Mouse (Mus musculus) yolk sac, embryonic 10.5 days (tissue): ENCODE measurements around the gene Insm1.

Experiments used
- DNase-seq: peaks from one replicate; pipeline ENCODE4 v3.0.0-alpha.2; 2017; ENCODE audit warnings: low spot score

Insm1 gene

DNA sequence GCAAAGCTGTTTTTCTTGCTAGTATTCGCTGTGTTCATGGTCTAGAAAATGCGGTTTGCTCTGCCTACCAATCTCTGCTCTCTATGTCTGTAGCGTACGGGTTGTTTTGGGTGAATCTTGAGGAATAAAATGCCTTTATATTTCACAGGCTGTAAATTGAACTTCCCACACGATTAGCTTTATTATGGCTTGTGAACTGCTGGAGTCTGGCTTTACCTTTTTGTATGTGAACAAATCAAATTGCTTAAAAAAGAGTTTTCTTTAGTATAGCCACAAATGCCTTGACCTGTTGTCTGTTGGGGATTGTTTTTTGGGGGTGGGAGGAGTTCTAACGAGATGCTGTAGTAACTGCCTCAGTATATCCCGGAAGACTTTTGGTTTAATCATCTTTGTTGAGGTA lies 2.4 kb downstream of the Insm1 start:
- no peak for DNase-seq

DNA sequence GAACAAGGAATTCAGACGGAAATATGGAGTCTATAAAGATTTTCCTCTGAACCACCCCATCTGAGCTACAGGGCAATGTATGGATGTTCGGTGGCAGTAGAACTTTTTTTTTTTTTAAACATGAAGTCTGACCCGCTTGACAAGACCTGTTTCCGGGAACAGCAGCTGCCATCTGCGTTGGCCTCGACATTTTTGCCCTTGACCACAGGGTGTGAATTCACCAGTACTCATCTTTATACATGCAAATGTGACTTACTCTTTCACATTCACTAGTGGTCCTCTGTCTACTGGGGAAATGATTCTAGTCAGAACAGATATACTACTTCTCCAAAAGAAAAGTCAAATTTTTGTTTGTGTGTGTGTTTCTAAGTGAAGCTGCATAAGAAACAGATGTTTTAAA lies 4.1 kb downstream of the Insm1 start:
- DNase-seq, result no peak

DNA sequence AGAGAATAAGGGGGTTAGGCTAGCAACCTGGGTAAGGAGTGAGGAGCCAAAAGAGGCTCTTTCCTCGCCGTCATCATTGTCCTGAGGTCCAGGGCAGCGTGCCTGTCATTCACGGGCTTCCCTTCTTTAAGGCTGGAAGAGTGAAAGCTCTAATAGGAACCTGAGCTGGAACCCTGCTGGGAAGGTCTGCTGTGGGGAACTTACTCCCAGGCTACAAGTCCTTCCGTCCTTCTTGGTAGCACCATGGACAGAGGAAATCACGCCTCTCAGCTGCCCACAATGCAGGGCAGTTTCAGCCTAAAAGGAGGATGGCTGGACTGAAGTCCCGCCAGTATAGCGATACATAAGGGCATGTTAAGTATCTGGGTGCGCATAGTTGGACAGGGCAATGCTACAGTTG lies 4.8 kb downstream of the Insm1 start:
- DNase-seq, result peak; percentile 57

DNA sequence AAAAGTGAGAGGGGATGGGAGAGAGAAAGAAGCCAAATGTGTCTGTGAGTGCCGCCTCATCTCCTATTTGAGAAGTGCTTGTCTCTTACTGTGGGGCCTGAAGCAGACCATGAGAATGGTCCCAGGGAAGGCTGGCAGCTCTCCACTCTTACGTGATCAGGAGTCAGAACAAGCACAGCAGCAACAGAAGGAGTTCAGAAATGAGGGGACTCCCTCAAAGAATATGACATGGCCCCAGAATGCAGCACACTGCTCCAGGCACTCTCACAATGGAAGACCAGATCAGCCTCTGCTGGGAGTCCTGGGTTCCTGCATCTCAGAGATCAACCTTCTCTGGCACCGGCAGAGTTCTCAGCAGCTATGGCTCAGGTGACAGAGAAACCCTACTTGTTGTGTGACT lies 5.9 kb downstream of the Insm1 start:
- DNase-seq, result no peak

DNA sequence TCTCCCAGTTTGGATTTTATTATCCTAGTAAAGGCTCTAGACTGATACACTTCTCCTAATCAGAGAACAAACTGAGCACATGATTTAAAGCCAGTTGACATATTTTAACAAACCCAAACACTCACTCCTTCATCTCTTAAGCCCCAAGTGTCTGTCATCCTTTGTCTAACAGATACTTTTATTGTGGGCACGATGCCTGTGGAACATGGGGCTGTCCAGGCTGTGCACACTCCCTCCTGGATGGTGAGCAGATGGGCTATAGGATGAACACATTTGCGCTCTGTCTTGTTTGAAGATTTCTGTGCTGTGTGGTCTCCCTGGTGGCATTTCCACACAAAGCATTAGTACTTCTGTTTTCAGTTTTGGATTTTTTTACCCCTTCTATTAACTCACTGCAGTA lies 6.7 kb downstream of the Insm1 start:
- no peak for DNase-seq

DNA sequence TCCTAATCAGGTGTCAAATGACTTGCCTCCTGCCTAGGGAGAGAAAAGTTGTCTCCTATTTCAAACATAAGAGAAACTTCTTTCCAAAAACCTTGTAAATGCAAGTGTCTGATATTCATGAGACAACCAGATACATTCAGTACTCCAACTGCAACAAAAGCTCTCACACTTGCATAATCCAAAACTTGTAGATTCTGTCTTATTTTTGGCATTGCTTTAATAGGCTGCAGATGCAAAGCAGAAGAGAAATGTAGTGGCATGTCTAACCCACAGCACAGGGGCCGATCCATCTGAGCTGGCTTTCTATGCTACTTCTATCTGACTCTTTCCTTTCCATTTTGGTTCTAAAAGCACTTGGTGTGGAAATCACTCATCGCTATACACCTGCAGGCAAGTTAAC lies 9.8 kb downstream of the Insm1 start:
- no peak for DNase-seq

DNA sequence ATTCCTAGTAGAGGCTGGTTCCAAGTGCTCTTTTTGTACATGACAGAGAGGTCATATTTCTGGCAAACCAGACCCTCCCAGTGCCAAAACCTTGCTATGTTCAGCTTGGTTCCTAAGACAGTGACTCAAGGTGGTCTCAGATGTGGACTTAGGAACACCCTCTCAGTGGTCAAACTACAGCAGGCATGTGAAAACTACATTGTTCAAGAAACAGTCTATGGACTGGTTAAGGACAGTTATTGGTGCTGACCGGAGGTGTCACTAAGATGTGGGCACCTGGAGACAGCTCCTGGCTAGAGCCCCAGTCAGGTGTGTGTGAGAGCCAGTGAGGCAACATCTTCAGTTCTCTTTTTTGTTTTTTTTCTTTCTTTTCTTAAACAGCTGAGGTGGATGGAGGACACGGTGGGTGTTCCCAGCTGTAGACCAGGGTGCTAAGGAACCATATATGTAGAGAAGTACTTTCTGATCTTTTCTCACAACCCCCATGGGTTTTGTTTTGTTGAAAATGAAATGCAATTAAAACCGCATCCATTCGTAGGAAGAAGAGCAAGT lies 17.6 kb downstream of the Insm1 start:
- no peak for DNase-seq

DNA sequence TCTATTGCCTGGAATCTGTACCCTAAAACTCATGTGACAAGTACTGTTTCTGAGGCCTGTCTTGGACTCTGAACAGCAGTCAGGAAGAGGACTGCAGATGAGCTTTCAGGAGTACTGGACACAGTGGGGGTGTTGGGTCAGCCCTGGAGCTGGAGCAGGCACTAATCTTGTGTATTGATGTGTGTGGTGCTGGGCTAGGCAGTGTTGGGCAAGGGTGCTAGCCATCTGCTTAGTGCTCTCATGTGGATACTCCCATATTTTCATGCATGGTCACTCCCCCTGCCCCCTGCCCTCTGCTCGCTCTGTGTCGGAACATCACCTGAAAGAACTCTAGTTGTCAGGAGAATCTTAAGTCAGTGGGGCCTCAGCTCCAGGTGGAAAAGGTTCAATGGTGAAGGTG lies 22.3 kb downstream of the Insm1 start:
- DNase-seq, result no peak

DNA sequence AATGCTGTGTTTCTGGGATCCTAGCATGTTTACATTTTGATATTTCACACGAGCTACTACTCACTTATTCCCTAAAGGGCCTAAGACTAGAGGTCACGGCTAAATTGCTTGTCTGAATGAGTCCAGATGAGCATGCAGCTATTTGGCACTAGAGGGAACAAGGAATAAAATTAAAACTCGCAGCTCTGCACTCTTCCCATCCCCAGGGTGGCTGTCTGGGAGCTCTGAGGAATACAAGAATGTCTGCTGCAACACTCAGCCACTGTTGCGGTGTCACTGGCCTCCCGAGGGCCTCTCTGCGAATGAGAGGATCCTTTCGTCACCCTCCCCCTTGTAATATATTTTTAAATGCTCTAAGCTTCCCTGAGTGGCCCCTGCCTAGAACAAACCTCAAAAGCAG lies 23.7 kb downstream of the Insm1 start:
- DNase-seq, result no peak

DNA sequence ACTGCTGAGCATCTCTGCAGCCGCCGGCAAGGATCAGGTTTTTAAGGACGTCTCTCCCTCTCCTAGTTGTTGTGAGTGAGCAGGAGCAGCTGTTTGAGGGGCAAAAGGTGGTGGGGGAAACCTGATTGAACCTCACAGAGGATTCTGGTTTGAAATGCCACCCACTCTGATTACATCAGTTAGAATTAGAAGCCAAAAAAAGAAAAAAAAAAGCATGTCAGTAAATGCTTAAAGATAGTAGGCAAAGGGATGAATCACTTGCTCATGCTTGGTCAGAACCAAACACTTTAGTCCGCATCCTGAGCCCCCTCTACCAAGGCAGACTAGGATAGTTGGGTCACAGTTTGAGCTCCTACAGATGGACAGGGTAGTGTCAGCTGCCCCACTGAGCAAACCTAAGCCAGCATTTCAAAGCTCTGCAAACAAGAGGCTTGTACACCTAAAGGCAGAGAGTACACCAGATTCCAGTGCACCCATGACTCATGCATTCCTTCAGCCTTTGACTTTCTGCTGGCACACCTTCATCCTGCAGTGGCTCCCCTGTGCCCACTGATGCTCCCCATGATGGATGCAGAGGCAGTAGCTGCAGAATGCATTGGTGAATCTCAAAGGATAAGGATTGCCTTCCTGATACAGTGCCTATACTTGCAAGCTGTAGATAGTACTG lies 24.8 kb downstream of the Insm1 start:
- DNase-seq, result peak; percentile 33

DNA sequence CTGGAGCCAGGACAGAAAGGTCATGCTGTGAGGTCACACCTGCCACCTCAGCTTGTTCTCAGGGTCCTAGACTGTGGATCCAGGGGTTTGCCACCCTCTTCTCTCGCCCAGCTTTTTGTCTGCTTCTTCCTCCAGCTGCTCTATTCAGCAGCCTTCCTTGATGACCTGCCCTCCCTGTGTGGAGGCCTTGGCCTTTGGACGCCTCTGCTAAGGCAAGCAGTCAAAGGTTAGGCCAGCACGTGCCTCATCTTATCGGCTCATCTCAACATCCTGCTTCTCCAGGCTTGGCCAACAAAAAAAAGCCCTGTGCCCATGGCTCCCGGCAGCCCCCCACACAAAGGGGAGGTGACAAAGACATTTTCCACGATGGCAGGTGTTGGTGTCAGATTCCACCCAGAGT lies 25.9 kb downstream of the Insm1 start:
- peak; percentile 80 for DNase-seq

DNA sequence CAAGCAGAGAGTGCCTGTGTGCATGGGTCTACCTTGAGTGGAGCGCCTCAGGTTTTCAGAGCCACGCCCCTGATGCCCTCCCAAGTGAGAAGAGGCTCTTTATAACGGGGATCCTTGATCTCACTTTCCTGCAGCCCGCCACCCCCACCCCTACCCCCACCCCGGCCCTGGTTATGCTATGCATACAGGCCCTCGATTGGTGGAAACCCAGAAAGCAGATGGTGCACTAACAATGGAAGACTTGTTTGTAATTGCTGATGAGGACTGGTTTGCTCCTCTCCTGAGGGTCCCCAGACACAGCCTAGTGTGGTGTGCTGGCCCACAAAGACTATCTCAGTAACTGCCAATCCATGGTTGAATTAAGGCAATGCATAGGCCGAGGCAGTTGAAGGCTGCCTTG lies 27.3 kb downstream of the Insm1 start:
- DNase-seq, result no peak

DNA sequence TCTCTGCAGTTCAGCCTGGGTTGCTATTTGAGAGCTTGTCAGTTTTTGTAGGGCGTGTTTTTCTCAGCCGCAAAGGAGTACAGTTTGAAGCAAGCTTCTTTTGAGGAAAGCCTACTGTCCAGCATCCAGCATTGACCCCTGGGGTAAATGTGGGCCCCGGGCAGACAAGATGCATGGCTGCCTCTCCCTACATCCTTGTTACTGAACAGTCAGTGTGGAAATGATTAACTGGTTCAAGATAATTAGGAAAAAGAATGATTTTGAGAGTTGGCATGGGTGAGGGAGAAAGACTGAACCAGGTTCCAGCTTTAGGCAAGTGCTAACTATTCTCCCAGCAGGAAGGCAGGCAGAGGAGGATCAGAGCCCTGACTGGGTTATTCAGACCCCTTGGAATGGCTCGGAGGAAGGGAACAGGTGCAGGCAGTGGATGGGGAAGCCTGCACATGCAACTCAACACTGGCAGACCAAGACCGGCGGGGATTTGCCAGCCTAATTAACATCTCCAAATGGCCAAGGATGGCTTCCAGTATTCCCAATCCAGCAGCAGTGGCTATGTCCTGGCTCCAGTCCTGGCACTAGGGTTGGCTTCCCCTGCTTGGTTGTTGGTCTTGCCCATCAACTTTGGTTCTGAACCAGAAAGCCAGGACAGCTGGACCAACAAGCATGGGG lies 28.6 kb downstream of the Insm1 start:
- DNase-seq, result no peak

DNA sequence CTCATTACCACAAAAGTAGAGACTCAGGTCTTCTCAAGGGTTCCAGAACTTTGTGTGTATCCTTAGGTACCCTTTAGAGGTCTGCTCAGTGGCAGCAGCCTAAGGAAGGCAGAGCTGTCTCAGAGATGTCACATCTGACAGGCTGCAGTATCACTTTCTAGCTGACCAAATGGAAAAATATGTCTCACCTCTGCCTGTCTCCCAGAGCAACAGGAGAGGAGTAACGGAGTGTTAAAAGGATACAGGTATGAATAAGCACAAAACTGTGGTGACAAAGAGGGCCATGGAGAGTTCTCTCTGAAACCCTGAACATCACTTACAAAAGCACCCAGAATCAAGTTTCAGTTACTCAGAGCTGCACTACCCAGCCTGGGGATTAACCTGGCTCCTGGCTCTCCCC lies 32.7 kb downstream of the Insm1 start:
- DNase-seq, result no peak

DNA sequence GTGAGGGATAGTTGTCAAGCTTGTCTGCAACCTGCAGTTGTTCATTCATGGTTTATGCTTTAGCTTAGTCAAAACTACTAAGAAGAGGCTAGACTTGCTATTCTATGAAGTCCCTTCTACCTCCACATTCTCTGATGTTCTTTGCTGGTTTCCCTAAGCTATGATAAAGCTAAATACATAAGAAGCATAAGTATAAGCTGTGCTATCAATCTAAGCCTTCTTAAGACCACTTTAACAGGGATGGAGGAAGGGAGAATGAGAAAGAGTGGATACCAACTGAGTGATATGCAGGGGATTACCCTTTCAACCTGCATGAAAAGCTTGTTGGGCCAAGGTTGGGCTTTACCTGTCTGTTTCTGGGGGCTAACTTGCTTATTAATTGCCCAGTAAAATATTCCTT lies 33.9 kb downstream of the Insm1 start:
- DNase-seq, result no peak

DNA sequence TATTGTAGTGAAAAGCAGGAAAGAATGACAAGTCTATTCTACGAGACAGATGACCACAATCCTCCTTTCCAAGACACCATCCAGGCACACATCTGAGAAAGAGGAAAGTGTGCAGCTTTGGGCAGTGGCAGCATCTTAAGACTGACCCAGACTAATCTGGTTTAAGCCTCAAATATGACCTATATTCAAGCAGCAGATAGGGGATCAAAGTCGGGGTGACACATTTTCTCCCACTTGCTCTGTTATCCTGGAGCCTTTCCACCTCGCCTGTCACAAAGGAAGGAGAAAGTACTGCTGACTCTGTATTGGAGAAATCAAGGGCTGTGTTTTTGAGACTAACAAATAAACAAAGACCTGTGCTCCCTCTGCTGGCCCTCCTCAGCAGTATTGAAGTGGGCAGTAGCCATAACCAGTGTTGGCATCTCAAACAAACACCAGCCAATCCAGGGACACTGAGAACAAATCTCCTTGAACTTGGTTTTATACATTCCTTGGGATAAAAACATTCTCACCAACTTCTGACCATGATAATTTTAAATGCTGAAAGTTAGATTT lies 34.7 kb downstream of the Insm1 start:
- DNase-seq, result no peak

DNA sequence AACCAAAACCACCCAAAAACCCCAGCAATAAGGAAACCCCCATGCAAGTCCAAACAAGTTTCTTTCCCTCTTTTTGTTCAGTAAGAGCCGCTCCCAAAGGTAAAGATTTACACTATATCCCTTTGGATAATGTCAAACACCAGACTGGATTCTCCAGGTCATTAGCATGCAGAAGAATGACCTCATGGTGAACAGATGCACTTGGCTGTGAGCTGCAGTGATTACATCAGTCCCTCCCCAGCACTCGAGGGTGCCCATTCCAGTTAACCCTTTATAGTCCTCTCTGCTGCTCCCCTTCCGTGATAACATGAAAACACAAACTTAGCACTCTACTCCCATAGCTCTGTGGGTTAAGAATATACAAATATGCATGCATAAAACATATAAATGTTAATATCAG lies 35.3 kb downstream of the Insm1 start:
- no peak for DNase-seq

DNA sequence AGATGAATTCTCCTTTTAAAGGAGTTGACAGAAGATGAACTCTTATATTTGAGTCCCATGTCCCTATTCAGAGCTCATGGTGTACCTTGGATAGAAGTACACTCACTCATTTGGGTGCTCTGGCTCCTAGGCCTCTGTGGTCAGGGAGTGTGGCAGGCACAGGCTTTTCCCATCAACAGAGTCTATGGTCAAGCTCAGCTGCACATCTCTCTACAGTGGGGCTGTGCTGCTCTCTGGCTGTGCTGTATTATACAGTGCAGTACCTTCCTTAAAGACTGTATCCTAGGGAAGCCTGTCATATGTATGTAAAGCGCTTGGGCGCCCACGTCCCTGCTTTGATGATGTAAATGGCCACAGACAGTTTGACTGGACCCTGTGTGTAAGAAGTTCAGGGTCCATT lies 35.9 kb downstream of the Insm1 start:
- DNase-seq, result no peak

DNA sequence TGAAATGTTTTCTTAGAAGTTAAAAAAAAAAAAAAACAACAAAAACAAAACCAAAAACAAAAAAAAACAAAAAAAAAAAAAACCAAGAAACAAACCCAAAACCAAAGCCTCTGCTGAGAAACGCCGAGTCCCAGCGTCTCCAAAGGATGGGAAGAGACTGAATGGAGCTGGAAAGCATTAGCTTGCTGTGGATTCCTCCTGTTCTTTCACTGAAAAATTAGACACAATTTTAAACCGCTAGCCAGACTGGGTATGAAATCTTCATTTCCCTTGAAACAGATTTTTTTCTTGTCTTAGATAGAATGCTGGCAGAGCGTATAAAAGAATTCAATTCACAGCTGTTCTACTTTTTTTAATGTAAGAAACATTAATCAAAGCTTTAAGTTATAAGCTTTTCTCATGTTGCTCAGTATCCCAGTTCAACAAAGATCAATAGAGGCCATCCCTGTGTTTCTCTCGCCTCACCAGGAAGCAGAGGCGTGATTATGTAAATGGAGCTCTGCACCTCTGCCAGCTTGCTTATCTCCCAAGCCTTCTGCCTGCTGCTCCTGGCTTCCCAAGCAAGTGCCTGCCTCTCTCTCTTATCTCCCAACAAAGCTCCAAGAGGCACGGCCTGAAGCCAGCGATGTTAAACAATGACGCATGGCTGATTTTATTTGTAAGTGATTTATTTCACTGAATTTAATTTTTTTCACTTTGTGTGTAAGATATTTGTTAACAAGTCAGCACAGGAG lies 37.2 kb downstream of the Insm1 start:
- no peak for DNase-seq

DNA sequence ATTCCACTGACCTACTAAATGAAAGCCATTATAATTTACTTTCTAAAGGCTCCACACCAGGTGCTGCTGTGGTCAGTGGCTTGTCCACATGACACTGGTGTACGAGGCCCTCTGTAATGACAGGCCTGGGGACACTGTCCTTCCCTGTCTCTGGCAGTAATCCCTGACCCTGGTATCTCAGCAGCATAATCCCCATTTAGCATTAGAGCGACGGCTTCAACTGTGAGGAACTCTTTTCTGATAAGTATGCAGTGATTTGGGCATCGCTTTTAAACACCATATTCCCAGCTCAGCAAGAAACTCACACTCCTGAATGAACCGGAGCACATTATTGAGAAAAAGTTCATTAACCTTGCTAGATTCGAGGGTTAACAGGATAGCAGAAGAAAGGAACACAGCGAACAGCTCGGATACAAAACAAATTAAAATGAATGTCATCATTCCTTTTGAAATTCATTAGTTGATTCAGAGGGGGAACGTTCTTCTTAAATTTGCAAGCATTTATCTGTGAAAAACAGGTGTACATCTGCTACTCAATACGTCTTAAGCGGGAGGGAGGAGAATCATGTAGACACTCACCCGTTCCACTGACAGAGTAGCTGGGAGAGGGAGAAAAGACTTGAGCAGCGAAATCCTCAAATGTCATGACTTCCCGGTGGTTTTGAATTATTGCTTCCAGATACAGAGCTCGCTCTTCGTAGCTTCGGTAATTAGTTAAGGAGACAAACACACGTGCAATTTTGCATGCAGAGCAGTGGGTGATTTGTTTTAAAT lies 38.3 kb downstream of the Insm1 start:
- DNase-seq, result no peak

DNA sequence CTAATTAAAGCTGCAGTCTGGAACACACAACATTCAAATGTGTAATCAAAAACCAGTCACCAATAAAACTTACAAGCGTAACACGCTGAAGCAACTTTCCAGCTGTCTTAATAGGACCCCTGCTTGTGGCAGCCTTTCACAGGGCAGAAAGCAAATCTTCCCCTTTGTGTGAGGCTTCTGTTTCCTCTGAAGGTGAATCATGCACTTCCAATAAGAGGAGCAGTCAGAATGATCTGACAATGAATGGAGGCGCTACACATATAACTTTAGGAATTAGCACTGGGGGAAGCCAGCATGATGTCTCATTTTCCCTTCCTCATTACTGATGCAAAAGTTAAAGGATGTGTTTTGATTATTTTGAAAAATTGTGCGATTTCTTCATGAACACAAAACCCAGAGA lies 39.4 kb downstream of the Insm1 start:
- DNase-seq, result no peak

DNA sequence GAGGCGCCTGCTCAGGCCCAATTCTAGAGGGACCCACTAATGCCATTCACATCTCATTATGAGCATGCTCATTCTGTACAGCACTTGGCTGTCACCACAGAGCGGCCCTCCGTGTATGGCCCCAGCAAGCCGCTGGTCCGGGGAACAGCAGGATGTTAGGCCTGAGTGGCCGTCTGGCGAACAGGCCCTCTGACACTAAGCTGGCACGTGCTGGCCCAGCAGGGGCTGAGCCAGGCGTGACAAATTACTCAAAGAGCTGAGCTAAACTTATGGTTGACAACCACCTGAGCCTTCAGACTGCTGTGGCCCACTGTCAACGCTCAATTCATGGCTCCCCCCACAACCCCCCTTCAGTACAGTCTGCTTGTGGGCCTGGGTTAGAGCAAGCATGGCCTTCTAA lies 40.5 kb downstream of the Insm1 start:
- no peak for DNase-seq
